Mouse (Mus musculus): ENCODE results near the gene Selenov.

Gene Selenov

GRCm38 (mm10) chr7:28290638-28291590 lies at the start of gene Selenov:
Gene Selenov (minus strand): TSS chr7:28291186.
- DNase-seq = no peak

DNA sequence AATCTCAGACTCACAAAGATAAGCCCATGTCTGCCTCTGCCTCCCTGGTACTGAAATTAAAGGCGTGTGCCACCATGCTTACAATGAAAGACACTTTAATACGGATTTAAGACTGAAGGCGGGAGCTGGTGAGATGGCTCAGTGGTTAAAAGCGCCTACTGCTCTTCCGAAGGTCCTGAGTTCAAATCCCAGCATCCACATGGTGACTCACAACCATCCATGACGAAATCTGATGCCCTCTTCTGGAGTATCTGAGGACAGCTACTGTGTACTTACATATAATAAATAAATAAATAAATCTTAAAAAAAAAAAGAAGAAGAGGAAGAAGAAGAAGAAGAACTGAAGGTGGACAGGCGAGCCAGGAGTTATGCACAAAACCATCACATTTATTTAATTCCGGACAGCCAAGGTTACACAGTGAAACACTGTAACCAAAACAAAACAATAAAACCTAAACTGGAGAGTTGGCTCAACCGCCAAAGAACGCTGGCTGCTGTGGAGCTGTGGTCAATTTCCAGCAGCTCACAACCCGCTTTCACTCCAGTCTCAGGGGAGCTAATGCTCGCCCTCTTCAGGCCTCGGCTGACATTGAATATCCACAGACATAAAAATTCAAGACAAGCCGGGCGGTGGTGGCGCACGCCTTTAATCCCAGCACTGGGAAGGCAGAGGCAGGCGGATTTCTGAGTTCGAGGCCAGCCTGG lies 48.4 kb upstream of the Selenov start:
- DNase-seq = peak; percentile 74

- DNase-seq = peak; percentile 98
Measured at GRCm38 (mm10) chr7:28338108-28338998, 47.4 kb upstream of the Selenov start, which contains the start of gene Supt5. Gene Supt5 (minus strand): TSS chr7:28338746.

DNA sequence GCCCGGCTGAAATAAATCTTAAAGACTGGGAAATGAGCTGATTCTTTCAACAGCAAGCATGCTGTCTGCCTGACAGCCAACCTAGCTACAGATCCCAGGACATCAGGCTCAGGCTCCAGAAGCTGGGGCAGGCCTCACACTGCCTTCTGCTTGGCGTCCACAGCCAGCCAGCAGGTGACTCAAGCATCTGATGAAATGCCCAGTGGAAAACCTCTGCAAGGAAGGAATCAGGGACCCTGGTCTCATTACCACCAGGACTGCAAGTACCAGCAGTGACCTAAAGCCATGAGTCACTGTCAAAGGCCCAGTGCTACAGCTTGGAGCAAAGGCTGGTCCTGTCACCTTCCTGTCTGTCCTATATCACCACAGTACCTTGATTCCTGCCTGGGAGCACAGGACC lies 44.5 kb upstream of the Selenov start:
- DNase-seq = no peak

DNA sequence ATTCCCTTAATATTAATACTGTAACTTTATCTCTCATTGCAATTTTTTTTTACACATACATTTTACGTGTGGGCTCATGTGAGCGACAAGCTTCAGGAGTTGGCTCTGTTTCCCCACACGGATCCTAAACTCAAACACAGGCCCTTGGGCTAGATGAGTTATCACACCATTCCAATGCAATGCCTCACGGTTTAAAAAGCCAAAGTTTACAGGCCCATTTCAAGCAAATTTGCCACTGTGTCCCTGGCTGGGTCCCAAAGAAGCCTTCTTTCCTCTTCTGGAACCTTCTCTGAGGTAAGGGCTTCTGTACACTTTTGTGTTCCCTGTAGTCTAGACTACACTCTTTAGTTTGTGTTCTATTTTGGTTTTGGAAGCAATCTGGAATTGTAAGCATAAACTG lies 43.5 kb upstream of the Selenov start:
- DNase-seq = no peak

DNA sequence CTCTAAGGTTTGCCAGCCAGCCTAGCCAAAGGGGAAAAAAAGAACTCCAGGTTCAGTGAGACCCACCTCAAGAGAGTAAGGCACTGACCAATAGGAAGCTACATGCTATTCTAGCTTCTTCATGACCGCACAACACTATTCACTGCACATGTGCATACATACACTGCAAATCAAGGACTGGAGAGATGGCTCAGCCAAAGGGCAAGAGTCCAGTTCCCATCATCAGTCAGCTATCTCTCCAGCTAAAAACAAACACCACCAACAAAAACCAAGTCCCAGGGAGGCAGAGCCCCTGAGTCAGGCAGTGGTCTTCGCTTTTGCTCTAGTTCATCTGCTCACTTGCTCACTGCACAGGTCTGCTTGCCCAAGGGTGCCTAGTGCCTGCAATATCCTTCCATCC lies 37.3 kb upstream of the Selenov start:
- DNase-seq = no peak

DNA sequence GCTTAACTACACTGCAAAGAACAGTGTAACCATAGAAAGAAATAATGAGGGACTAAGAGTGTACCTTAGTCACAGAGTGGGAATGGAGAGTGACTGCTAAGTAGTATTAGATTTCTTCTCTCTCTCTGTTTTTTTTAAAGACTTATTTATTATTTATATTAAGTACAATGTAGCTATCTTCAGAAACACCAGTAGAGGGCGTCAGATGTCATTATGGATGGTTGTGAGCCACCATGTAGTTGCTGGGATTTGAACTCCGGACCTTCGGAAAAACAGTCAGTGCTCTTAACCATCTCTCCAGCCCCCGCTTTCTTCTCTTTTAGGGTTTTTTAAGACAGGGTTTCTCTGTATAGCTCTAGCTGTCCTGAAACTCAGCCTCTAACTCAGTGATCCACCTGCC lies 35.5 kb upstream of the Selenov start:
- DNase-seq = no peak

DNA sequence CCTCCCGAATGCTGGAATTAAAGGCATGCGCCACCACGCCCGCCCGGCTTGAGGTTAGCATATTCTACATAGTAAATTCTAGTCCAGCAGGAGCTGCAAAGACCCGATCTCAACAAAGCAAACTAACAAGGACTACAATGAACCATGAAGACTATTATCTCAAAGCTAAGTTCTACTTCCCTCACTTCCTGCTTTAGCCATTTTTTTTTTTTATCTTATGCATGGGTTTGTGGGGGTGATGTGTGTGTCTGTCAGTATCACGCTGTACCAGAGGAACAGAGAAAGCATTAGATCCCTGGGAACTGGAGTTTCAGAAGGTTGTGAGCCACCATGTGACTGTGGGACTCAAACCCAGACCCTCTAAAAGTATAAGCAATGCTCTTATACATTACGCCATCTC lies 34.3 kb upstream of the Selenov start:
- no peak for DNase-seq

DNA sequence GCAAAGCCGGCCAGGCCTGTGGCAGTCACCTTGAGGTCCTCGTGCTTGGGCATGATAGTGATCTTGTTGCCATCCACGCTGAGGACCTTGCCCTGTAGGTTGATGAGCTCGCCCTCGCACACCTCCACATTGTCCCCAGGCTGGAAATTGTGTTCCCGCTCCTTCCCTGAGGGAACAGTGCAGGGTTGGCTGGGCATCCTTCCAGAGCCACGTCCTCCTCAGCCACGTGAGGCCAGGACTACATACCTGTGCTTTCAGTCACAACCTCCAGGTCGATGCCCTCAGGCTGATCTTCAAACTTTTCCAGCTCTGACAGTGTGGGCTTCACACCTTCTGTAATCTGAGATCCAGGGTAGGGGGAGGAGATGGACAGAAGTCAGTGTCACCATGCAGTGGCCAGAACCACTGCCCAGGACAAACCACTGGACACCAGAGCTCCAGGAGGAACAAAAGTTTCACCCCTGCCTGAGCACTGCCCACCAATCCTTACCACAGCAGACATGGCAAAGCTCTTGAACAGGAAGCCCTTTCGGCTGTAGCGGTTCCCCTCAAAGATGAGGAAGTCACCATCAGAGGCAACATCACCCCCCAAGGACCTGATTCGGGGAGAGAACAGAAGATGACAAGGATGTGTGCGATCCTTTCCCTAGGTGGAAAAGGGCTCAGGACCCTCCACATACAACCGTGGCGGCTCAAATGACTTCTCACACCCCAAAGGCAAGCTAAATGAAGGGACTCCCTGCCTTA lies 31.2 kb upstream of the Selenov start:
- DNase-seq = peak; percentile 65

DNA sequence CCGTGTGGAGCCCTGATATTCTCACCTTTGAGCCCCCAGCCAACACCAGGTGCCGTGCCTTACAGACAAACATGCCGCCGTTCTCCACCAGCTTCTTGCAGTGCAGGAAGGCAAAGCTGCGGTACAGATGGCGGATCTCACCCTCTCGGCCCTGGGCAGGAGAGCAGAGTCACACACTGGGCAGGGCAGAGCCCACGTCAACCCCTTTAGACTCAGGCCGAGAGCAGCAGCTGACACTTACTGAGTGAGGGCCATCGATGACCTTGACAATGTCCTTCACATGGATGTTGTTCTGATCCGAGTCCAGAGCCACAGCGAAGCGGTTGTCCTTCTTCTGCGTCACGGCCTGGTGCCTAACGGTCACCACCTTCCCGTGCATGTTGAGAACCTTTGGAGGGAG lies 27.7 kb upstream of the Selenov start:
- no peak for DNase-seq

GRCm38 (mm10) chr7:28318036-28318435 lies 27.1 kb upstream of the Selenov start:
- no peak for DNase-seq

GRCm38 (mm10) chr7:28311926-28312543 lies 21.0 kb upstream of the Selenov start, which contains the start of gene Timm50:
Gene Timm50 (minus strand): TSS chr7:28312072.
- DNase-seq = peak; percentile 98

- DNase-seq = no peak
Measured at GRCm38 (mm10) chr7:28311151-28311925, 20.4 kb upstream of the Selenov start.

DNA sequence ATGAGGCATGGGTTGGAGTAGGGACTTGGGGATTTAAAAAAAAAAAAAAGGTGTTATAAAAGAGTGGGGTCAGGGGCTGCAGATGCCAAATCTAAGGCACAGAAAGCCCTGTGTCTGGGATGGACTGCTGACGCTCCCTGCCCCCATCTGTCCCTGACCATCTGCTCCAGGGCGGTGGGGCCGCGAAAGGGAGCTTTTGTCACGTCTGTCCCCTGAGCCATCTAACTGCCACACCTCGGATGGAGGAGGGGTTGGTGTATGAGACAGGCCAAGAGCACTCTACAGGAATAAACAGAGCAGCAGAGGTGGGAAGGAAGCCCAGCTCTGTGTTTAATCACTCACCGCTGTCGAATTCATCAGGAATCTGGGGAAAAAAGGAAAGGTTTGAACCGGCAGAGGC lies 18.8 kb upstream of the Selenov start:
- no peak for DNase-seq

- DNase-seq = peak; percentile 82
Measured at GRCm38 (mm10) chr7:28306216-28306615, 15.2 kb upstream of the Selenov start.

GRCm38 (mm10) chr7:28305641-28306040 lies 14.7 kb upstream of the Selenov start:
- peak; percentile 70 for DNase-seq

- peak; percentile 44 for DNase-seq
Measured at GRCm38 (mm10) chr7:28301616-28302433, 10.8 kb upstream of the Selenov start, which contains the start of gene Dll3. Gene Dll3 (minus strand): TSS chr7:28302238.

DNA sequence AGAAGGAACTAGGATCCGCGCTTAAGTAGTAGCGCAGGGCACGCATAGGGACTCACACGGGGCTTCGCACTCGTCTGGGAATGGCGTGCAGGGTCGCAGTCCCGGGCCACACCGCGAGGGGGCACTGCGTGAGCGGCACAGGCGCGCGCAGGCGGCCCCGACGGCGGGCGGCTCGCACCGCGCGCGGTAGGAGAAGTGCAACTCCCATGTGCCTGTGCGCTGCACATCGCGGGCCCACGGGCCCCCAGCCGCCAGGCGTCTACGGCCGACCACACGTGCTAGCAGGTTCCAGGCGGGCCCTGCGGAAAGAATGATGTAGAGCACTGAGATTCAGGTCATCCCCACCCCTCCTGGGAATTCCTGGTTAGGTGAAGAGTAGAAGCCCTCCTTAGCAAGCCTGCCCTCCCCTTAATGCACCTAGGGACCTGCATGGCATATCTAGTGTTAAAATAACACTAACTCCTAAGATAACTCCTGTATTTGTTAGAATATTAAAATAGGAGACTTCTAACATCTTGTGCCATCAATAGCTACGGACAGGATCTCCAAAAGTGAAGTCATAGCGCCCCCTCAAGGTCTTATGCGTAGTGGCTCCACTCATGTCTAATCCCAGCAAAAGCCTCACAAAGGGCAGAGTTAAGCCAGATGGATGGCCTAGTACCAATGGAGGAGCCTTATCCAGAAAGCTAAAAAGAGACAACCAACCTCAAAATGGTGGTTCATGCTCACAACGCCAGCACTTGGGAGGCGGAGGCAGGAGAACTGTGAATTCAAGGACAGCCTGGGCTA lies 8.0 kb upstream of the Selenov start:
- DNase-seq = peak; percentile 75

- peak; percentile 46 for DNase-seq
Measured at GRCm38 (mm10) chr7:28294481-28294880, 3.5 kb upstream of the Selenov start.
